Mouse (Mus musculus) large intestine, adult 2 months (tissue): ENCODE results near the gene Fndc1. TPM values are rescaled to one million over a fixed set of nuclear protein-coding genes. Genes with fewer than 3 reads are reported as not detected.

Experiments used
- DNase-seq: peaks from one replicate; pipeline ENCODE4 v3.0.0-alpha.2; 2012; ENCODE audit warnings: low read depth, low spot score
- WGBS: fragments of 180-500 bp; shearing (Covaris S2); methylation state at CpG from one replicate; pipeline ENCODE4 v1.1.7; 2018; 5-methylcytosine and 5-hydroxymethylcytosine counted together
- polyA plus RNA-seq: library from polyadenylated mRNA; depleted of rRNA; stranded (reverse); fragments of >200 nt; gene quantifications from 2 replicates; pipeline ENCODE4 v1.2.3, GENCODE M21; 2012

Fndc1 gene
- polyA plus RNA-seq, 1 experiment: 5.6 TPM

- no peak for DNase-seq
- WGBS: 52% methylated on average over 9 of the region's 9 CpGs
These were observed 1.7 kb downstream of the Fndc1 start for GRCm38 (mm10) chr17:7825416-7825815.

- no peak for DNase-seq
- WGBS: 32% methylated on average over 17 of the region's 17 CpGs
These were observed 5.4 kb downstream of the Fndc1 start for GRCm38 (mm10) chr17:7821553-7822186.

GRCm38 (mm10) chr17:7820176-7820575 lies 6.9 kb downstream of the Fndc1 start:
- DNase-seq: no peak
- 75% methylated on average over 7 of the region's 7 CpGs for WGBS

GRCm38 (mm10) chr17:7816602-7817001 lies 10.5 kb downstream of the Fndc1 start:
- WGBS: 87% methylated on average over 2 of the region's 2 CpGs
- no peak for DNase-seq

GRCm38 (mm10) chr17:7814433-7814832 lies 12.7 kb downstream of the Fndc1 start:
- DNase-seq: no peak
- 25% methylated on average over 3 of the region's 3 CpGs for WGBS

GRCm38 (mm10) chr17:7808043-7808442 lies 19.1 kb downstream of the Fndc1 start:
- 85% methylated on average over 2 of the region's 2 CpGs for WGBS
- DNase-seq: no peak

GRCm38 (mm10) chr17:7805105-7805504 lies 22.0 kb downstream of the Fndc1 start:
- WGBS: 58% methylated on average over 6 of the region's 6 CpGs
- no peak for DNase-seq

- DNase-seq: no peak
- WGBS: 64% methylated on average over 9 of the region's 9 CpGs
These were observed 24.6 kb downstream of the Fndc1 start for GRCm38 (mm10) chr17:7802483-7802882.

GRCm38 (mm10) chr17:7799894-7800293 lies 27.2 kb downstream of the Fndc1 start:
- DNase-seq: no peak
- WGBS: 79% methylated on average over 3 of the region's 3 CpGs

GRCm38 (mm10) chr17:7795584-7795983 lies 31.5 kb downstream of the Fndc1 start:
- WGBS: 64% methylated on average over 8 of the region's 8 CpGs
- DNase-seq: no peak

- 62% methylated on average over 2 of the region's 2 CpGs for WGBS
- DNase-seq: no peak
These were observed 31.9 kb downstream of the Fndc1 start for GRCm38 (mm10) chr17:7795168-7795567.

- DNase-seq: no peak
- WGBS: 65% methylated on average over 6 of the region's 6 CpGs
These were observed 33.0 kb downstream of the Fndc1 start for GRCm38 (mm10) chr17:7794093-7794492.

GRCm38 (mm10) chr17:7790512-7790911 lies 36.6 kb downstream of the Fndc1 start:
- WGBS: 54% methylated on average over 3 of the region's 3 CpGs
- no peak for DNase-seq

- 77% methylated on average over 3 of the region's 3 CpGs for WGBS
- DNase-seq: no peak
These were observed 53.0 kb downstream of the Fndc1 start for GRCm38 (mm10) chr17:7774101-7774500.

- WGBS: 76% methylated on average over 4 of the region's 4 CpGs
These were observed 67.3 kb downstream of the Fndc1 start for GRCm38 (mm10) chr17:7759786-7760185.

GRCm38 (mm10) chr17:7755001-7755400 lies 72.1 kb downstream of the Fndc1 start:
- no peak for DNase-seq
- 76% methylated on average over 11 of the region's 11 CpGs for WGBS

More at GRCm38 (mm10) chr17:7759786-7760185, 67.3 kb downstream of the Fndc1 start:
- no peak for DNase-seq

- 67% methylated on average over 7 of the region's 7 CpGs for WGBS
These were observed 73.7 kb downstream of the Fndc1 start for GRCm38 (mm10) chr17:7753383-7753782.

GRCm38 (mm10) chr17:7749051-7749815 lies 77.9 kb downstream of the Fndc1 start:
- no peak for DNase-seq
- WGBS: 68% methylated on average over 4 of the region's 4 CpGs

More at GRCm38 (mm10) chr17:7753383-7753782, 73.7 kb downstream of the Fndc1 start:
- DNase-seq: no peak

GRCm38 (mm10) chr17:7746841-7747240 lies 80.3 kb downstream of the Fndc1 start:
- 81% methylated on average over 3 of the region's 3 CpGs for WGBS

GRCm38 (mm10) chr17:7744976-7745375 lies 82.1 kb downstream of the Fndc1 start:
- WGBS: 88% methylated on average over 4 of the region's 4 CpGs
- DNase-seq: no peak

More at GRCm38 (mm10) chr17:7746841-7747240, 80.3 kb downstream of the Fndc1 start:
- no peak for DNase-seq

GRCm38 (mm10) chr17:7740988-7741387 lies 86.1 kb downstream of the Fndc1 start:
- DNase-seq: no peak
- WGBS: 17% methylated on average over 2 of the region's 2 CpGs
